Mouse (Mus musculus) frontal cortex, postnatal 10 days (tissue): ENCODE data around the gene Fam166b.
A peak's percentile ranks its signal among the peaks of the same experiment; 100 is the strongest.

Experiments used
- DNase-seq, 2 experiments: peaks; one replicate each; pipeline ENCODE4 v3.0.0; 2022; ENCODE audit warnings: low spot score in 2 of 2, mixed read lengths in 1 of 2

The Fam166b gene

GRCm38 (mm10) chr4:43381408-43382154 is 47.4 kb downstream of the Fam166b start, which contains the start of gene Rusc2:
TSS of gene Rusc2 (plus strand) at chr4:43381979.
- peak; percentile 84 to 94 for DNase-seq

GRCm38 (mm10) chr4:43380951-43381350 is 48.0 kb downstream of the Fam166b start:
- no peak for DNase-seq

DNA sequence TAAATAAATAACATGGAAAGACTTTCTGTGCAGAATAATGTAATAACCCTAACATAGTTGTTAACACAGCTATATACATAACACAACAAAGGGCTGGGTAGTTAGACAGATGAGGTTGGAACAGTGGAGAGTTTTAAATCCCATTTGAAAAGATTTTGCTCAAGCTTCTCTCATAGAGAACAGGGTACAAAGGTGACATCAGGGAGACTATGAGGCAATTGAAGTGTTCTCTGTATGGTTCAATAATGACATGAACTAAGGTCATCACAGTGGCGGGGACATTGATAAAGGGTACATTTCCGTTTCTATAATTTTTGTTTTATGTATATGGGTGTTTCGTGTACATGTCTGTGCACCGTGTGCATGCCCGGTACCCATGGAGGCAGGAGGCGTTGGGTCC is 49.3 kb downstream of the Fam166b start:
- no peak for DNase-seq
